Mouse (Mus musculus) heart, postnatal 0 days (tissue): Measurements from ENCODE around the gene Syce3.

Experiments
- CTCF ChIP-seq: IDR thresholded peaks from 2 replicates; pipeline ENCODE4 v1.5.1; 2016; ENCODE audit warnings: antibody characterized with exemption, control low read depth, low read depth
- EP300 ChIP-seq: IDR thresholded peaks from 2 replicates; pipeline ENCODE4 v1.6.1; 2016; ENCODE audit warnings: antibody characterized with exemption, low read depth

GRCm38 (mm10) chr15:89384617-89385016, 25.7 kb downstream of the Syce3 start, which contains the start of gene Klhdc7b:
- no peak for TF ChIP-seq CTCF
- TF ChIP-seq EP300 = no peak
